Mouse (Mus musculus): ENCODE measurements around the gene Pacs1.

Pacs1 gene

GRCm38 (mm10) chr19:5123241-5123640 lies 149.7 kb downstream of the Pacs1 start:
- no peak for TF ChIP-seq GATA4 (IDR thresholded peaks at IDR 0.05; ENCODE audit: insufficient replicate concordance, low read length)

GRCm38 (mm10) chr19:5122492-5122891 lies 150.4 kb downstream of the Pacs1 start:
- no peak for TF ChIP-seq GATA4 (IDR thresholded peaks at IDR 0.05; ENCODE audit: insufficient replicate concordance, low read length)

- TF ChIP-seq GATA4 (IDR thresholded peaks at IDR 0.05; ENCODE audit: insufficient replicate concordance, low read length) = no peak
Observed at GRCm38 (mm10) chr19:5118384-5118698, 154.6 kb downstream of the Pacs1 start, which contains the start of gene Klc2. Klc2 (minus strand) TSS chr19:5118560.

- no peak for TF ChIP-seq GATA4 (IDR thresholded peaks at IDR 0.05; ENCODE audit: insufficient replicate concordance, low read length)
Observed at GRCm38 (mm10) chr19:5117494-5118383, 155.2 kb downstream of the Pacs1 start.

- TF ChIP-seq GATA4 (IDR thresholded peaks at IDR 0.05; ENCODE audit: insufficient replicate concordance, low read length) = no peak
Observed at GRCm38 (mm10) chr19:5113783-5114182, 159.1 kb downstream of the Pacs1 start.

GRCm38 (mm10) chr19:5109659-5110453 lies 163.1 kb downstream of the Pacs1 start:
- TF ChIP-seq GATA4 (IDR thresholded peaks at IDR 0.05; ENCODE audit: insufficient replicate concordance, low read length) = no peak

- no peak for TF ChIP-seq GATA4 (IDR thresholded peaks at IDR 0.05; ENCODE audit: insufficient replicate concordance, low read length)
Observed at GRCm38 (mm10) chr19:5108702-5109101, 164.2 kb downstream of the Pacs1 start.

- TF ChIP-seq GATA4 (IDR thresholded peaks at IDR 0.05; ENCODE audit: insufficient replicate concordance, low read length) = no peak
Observed at GRCm38 (mm10) chr19:5108271-5108575, 164.7 kb downstream of the Pacs1 start.

- TF ChIP-seq GATA4 (IDR thresholded peaks at IDR 0.05; ENCODE audit: insufficient replicate concordance, low read length) = no peak
Observed at GRCm38 (mm10) chr19:5107556-5108270, 165.2 kb downstream of the Pacs1 start.

GRCm38 (mm10) chr19:5106731-5107191 lies 166.2 kb downstream of the Pacs1 start, which contains the start of gene Rab1b:
Rab1b (minus strand) TSS chr19:5107072.
- no peak for TF ChIP-seq GATA4 (IDR thresholded peaks at IDR 0.05; ENCODE audit: insufficient replicate concordance, low read length)

- no peak for TF ChIP-seq GATA4 (IDR thresholded peaks at IDR 0.05; ENCODE audit: insufficient replicate concordance, low read length)
Observed at GRCm38 (mm10) chr19:5106074-5106473, 166.8 kb downstream of the Pacs1 start.

GRCm38 (mm10) chr19:5098363-5099143 lies 174.4 kb downstream of the Pacs1 start, which contains the start of gene Cnih2:
Cnih2 (minus strand) TSS chr19:5098521.
- no peak for TF ChIP-seq GATA4 (IDR thresholded peaks at IDR 0.05; ENCODE audit: insufficient replicate concordance, low read length)

GRCm38 (mm10) chr19:5097521-5098362 lies 175.2 kb downstream of the Pacs1 start:
- no peak for TF ChIP-seq GATA4 (IDR thresholded peaks at IDR 0.05; ENCODE audit: insufficient replicate concordance, low read length)

Data from liver, adult (tissue).